In genomic region chr4:140929745-140930144, GRCm38 (mm10) we compare ENCODE assay signal across 10 mouse cellular contexts. TPM values are rescaled to one million over a fixed set of nuclear protein-coding genes. Genes with fewer than 3 reads are reported as not detected.
DNase-seq lines count a peak whose midpoint lies in the region; ATAC-seq lines count a peak whose summit lies in the region.
"Had no signal": no experiment of that assay in that cellular context is flagged by ENCODE, and none has a peak within 500 bp of the region (broad histone marks: within the 10 kb centered on the region; RNA-seq: fewer than 3 reads in every experiment).

No protein-coding gene starts in this region.

- H3K4me3 ChIP-seq in embryonic facial prominence, embryonic 12.5 days = no peak overlapping the region
- no peak overlapping the region for H3K4me3 ChIP-seq in embryonic facial prominence, embryonic 10.5 days
- H3K4me3 ChIP-seq in midbrain, embryonic 15.5 days = no peak overlapping the region
- H3K4me3 ChIP-seq: liver, embryonic 15.5 days; myocyte had no signal

- no peaks in the 10 kb centered on the region for H3K27me3 ChIP-seq in embryonic facial prominence, embryonic 12.5 days
- no peaks in the 10 kb centered on the region for H3K27me3 ChIP-seq in embryonic facial prominence, embryonic 10.5 days (replicated peaks; ENCODE audit: low read depth, poor library complexity, severe bottlenecking)
- no peaks in the 10 kb centered on the region for H3K27me3 ChIP-seq in midbrain, embryonic 15.5 days (replicated peaks)
- H3K27me3 ChIP-seq: liver, embryonic 15.5 days had no signal

- H3K9me3 ChIP-seq in embryonic facial prominence, embryonic 12.5 days = no peaks in the 10 kb centered on the region
- no peaks in the 10 kb centered on the region for H3K9me3 ChIP-seq in embryonic facial prominence, embryonic 10.5 days
- H3K9me3 ChIP-seq in midbrain, embryonic 15.5 days = no peaks in the 10 kb centered on the region
- H3K9me3 ChIP-seq: liver, embryonic 15.5 days had no signal

- no peak overlapping the region for H3K4me2 ChIP-seq in embryonic facial prominence, embryonic 12.5 days (replicated peaks)
- H3K4me2 ChIP-seq in midbrain, embryonic 15.5 days = no peak overlapping the region
- H3K4me2 ChIP-seq: liver, embryonic 15.5 days had no signal

- no peak overlapping the region for H3K9ac ChIP-seq in embryonic facial prominence, embryonic 12.5 days
- no peak overlapping the region for H3K9ac ChIP-seq in midbrain, embryonic 15.5 days
- H3K9ac ChIP-seq: liver, embryonic 15.5 days had no signal

- H3K27ac ChIP-seq in embryonic facial prominence, embryonic 12.5 days = 0 out of 2 replicates have a peak overlapping the region, but pooled peaks have one; percentile 41
- H3K27ac ChIP-seq in embryonic facial prominence, embryonic 10.5 days (replicated peaks) = no peak overlapping the region
- peak overlapping the region; percentile 43; the same call in 1 of the 2 replicates for H3K27ac ChIP-seq in midbrain, embryonic 15.5 days
- H3K27ac ChIP-seq: liver, embryonic 15.5 days had no signal

- 27% methylated on average over 8 of the region's 8 CpGs for WGBS in embryonic facial prominence, embryonic 12.5 days
- WGBS in embryonic facial prominence, embryonic 10.5 days = 40% methylated on average over 8 of the region's 8 CpGs
- 62% methylated on average over 8 of the region's 8 CpGs for WGBS in midbrain, embryonic 15.5 days

- DNase-seq in embryonic facial prominence, embryonic 10.5 days (ENCODE audit: low spot score) = no peak
- DNase-seq in Muller cell, postnatal 12 days (ENCODE audit: inconsistent ontology term) = peak; percentile 95
- DNase-seq in layer of hippocampus, adult 18-20 months (ENCODE audit: low spot score in 2 of 2) = peak; percentile 51 to 80
- DNase-seq in urinary bladder, postnatal 4 days (ENCODE audit: low spot score in 2 of 2) = no peak
- no peak for DNase-seq in gastrocnemius, postnatal 25 days
- no peak for DNase-seq in embryo, embryonic 10 days (ENCODE audit: low spot score)

- H3K4me1 ChIP-seq in embryonic facial prominence, embryonic 12.5 days = 0 out of 2 replicates have a peak, but pooled peaks cover 4% of the 10 kb centered on the region
- H3K4me1 ChIP-seq in embryonic facial prominence, embryonic 10.5 days = peaks cover 46% of the 10 kb centered on the region
- 0 out of 2 replicates have a peak, but pooled peaks cover 3% of the 10 kb centered on the region for H3K4me1 ChIP-seq in midbrain, embryonic 15.5 days

- no peaks in the 10 kb centered on the region for H3K36me3 ChIP-seq in embryonic facial prominence, embryonic 12.5 days
- H3K36me3 ChIP-seq in embryonic facial prominence, embryonic 10.5 days (replicated peaks) = no peaks in the 10 kb centered on the region
- H3K36me3 ChIP-seq in midbrain, embryonic 15.5 days (replicated peaks) = no peaks in the 10 kb centered on the region
- H3K36me3 ChIP-seq: liver, embryonic 15.5 days had no signal

- no peak for ATAC-seq in embryonic facial prominence, embryonic 12.5 days (ENCODE audit: insufficient number of reproducible peaks, insufficient read depth, low FRiP score, low TSS enrichment)
- no peak; the same call in 1 of the 2 replicates for ATAC-seq in midbrain, embryonic 15.5 days (replicated peaks)

RNA-seq across cellular contexts. Expression of gene Padi2, which starts 23.6 kb away (rescaled TPM):
- polyA plus RNA-seq in embryonic facial prominence, embryonic 12.5 days (2016; fragmentation: Nextera tagmentation; extraction: Ambion mirVana) = 3.0 and 3.6 TPM in 2 replicates
- 0.97 and 1.6 TPM in 2 replicates for polyA plus RNA-seq in embryonic facial prominence, embryonic 10.5 days (2016; fragmentation: Nextera tagmentation; extraction: Ambion mirVana)
- total RNA-seq in layer of hippocampus, adult 18-20 months (2021) = 10 to 100 TPM; 25.0 to 27.3 TPM
- polyA plus RNA-seq in midbrain, embryonic 15.5 days (2015; fragmentation: Nextera tagmentation; extraction: Ambion mirVana) = 1.2 and 1.4 TPM in 2 replicates
- total RNA-seq in gastrocnemius, postnatal 25 days (2021) = 100 to 1,000 TPM; 148 to 165 TPM

RNA-seq across cellular contexts. Expression of gene Sdhb, which starts 31.3 kb away (rescaled TPM):
- 388 and 392 TPM in 2 replicates for polyA plus RNA-seq in embryonic facial prominence, embryonic 12.5 days (2016; fragmentation: Nextera tagmentation; extraction: Ambion mirVana)
- 432 and 438 TPM in 2 replicates for polyA plus RNA-seq in embryonic facial prominence, embryonic 10.5 days (2016; fragmentation: Nextera tagmentation; extraction: Ambion mirVana)
- 100 to 1,000 TPM; 183 to 190 TPM for total RNA-seq in layer of hippocampus, adult 18-20 months (2021)
- 442 and 447 TPM in 2 replicates for polyA plus RNA-seq in midbrain, embryonic 15.5 days (2015; fragmentation: Nextera tagmentation; extraction: Ambion mirVana)
- 100 to 1,000 TPM; 613 to 621 TPM for total RNA-seq in gastrocnemius, postnatal 25 days (2021)

RNA-seq across cellular contexts. Expression of gene Atp13a2, which starts 56.9 kb away (rescaled TPM):
- polyA plus RNA-seq in embryonic facial prominence, embryonic 12.5 days (2016; fragmentation: Nextera tagmentation; extraction: Ambion mirVana) = 56.1 and 63.3 TPM in 2 replicates
- 42.4 and 43.2 TPM in 2 replicates for polyA plus RNA-seq in embryonic facial prominence, embryonic 10.5 days (2016; fragmentation: Nextera tagmentation; extraction: Ambion mirVana)
- total RNA-seq in layer of hippocampus, adult 18-20 months (2021) = 100 to 1,000 TPM; 151 to 157 TPM
- polyA plus RNA-seq in midbrain, embryonic 15.5 days (2015; fragmentation: Nextera tagmentation; extraction: Ambion mirVana) = 189 and 193 TPM in 2 replicates
- total RNA-seq in gastrocnemius, postnatal 25 days (2021) = 10 to 100 TPM; 16.4 to 18.2 TPM

Comparison
In these comparisons a context has a peak if more than half of its experiments do, and no peak if none do; other contexts are left out.
1. DNase-seq: peak in Muller cell, postnatal 12 days (single experiment) and layer of hippocampus, adult 18-20 months (2 of 2); none in embryonic facial prominence, embryonic 10.5 days (single experiment), urinary bladder, postnatal 4 days (0 of 2), gastrocnemius, postnatal 25 days (single experiment) and embryo, embryonic 10 days (single experiment).